Mouse (Mus musculus) liver, embryonic 16.5 days (tissue): ENCODE results near the gene Capns2. TPM values are rescaled to one million over a fixed set of nuclear protein-coding genes. Genes with fewer than 3 reads are reported as not detected.
A peak's percentile ranks its signal among the peaks of the same experiment; 100 is the strongest.
"Not testable (repeated sequence)": the region's sequence is repeated elsewhere in the genome, so short reads cannot be mapped to it uniquely, and the experiment has no call there.

ENCODE experiments used
- ATAC-seq: fragments of 200-750 bp; cut with Nextera tagmentation; 2 replicates; pipeline ENCODE4 v1.8.0; 2017; ENCODE audit warnings: low read depth, mild to moderate bottlenecking, moderate number of reproducible peaks, moderate library complexity
- H3K27ac ChIP-seq: fragments of 300-500 bp; sonication (generic); 2 replicates; pipeline ENCODE4 v1.5.1; 2014; ENCODE audit warnings: mild to moderate bottlenecking, low read length
- H3K27me3 ChIP-seq: fragments of 300-500 bp; sonication (generic); 2 replicates; pipeline ENCODE4 v1.6.1; 2014; ENCODE audit warnings: low read depth, low read length, mixed read lengths; ENCODE audit not compliant: control insufficient read depth, insufficient read depth
- H3K36me3 ChIP-seq: fragments of 300-500 bp; sonication (generic); 2 replicates; pipeline ENCODE4 v1.6.1; 2014; ENCODE audit warnings: mild to moderate bottlenecking; ENCODE audit not compliant: control insufficient read depth, insufficient read depth
- H3K4me1 ChIP-seq: fragments of 300-500 bp; sonication (generic); 2 replicates; pipeline ENCODE4 v1.6.1; 2014; ENCODE audit warnings: low read depth, low read length, mixed read lengths; ENCODE audit not compliant: control insufficient read depth
- H3K4me2 ChIP-seq: fragments of 300-500 bp; sonication (generic); 2 replicates; pipeline ENCODE4 v1.6.1; 2014; ENCODE audit warnings: low read depth, low read length, mixed read lengths
- H3K4me3 ChIP-seq: fragments of 300-500 bp; sonication (generic); 2 replicates; pipeline ENCODE4 v1.5.1; 2014; ENCODE audit warnings: low read depth, mild to moderate bottlenecking, low read length
- H3K9ac ChIP-seq: fragments of 300-500 bp; sonication (generic); 2 replicates; pipeline ENCODE4 v1.6.1; 2014; ENCODE audit warnings: low read depth, low read length
- H3K9me3 ChIP-seq: fragments of 300-500 bp; sonication (generic); replicated peaks from 2 replicates; pipeline ENCODE4 v1.6.1; 2016; ENCODE audit warnings: low read length; ENCODE audit not compliant: control insufficient read depth
- WGBS: fragments of 180-500 bp; shearing (Covaris S2); extraction: QIAGEN DNeasy Blood & Tissue Kit; methylation state at CpG from one replicate; pipeline ENCODE4 v1.1.7; 2014; ENCODE audit not compliant: insufficient replicate concordance; 5-methylcytosine and 5-hydroxymethylcytosine counted together
- polyA plus RNA-seq: library from polyadenylated mRNA; unstranded; fragments of >200 nt; fragmentation: Nextera tagmentation; extraction: Ambion mirVana; gene quantifications from 2 replicates; pipeline ENCODE4 v1.2.1, GENCODE M21; 2015

Capns2 gene
- polyA plus RNA-seq, 1 experiment from 2014 or later = not detected

DNA sequence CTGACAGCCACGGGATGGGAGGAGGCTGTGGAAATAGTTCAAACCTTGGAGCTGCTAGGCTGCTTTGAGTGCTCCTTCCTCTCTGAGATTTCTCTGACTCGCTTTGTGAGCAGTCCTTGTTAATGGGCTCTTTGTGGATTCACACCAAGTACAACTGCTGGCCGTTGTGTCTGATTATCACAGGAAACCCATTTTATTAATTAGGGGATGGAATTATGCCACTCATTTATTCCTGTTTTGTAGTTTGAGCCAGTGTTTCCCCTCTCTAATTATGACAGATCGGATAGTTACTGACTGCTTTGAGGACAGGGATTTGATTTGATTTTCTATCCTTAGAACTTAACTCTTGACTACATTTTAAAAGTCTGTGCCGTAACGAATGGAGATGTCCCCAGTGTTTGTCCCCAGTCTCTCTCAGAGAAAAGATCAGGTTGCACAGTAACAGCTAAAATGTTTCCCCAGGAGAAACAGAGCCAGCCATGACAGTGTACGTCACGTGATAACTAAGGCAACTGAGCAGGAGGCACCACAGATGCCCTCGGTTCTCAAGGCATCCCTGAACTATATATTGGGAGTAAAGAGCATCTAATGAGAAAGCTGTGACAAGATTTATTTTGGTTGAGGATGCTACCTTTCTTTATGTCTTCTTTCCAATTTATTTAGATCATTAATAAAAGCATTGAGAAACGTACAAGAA, 29.0 kb upstream of the Capns2 start:
- no peak overlapping the region for H3K4me3 ChIP-seq
- ATAC-seq = no peak
- no peak overlapping the region for H3K27ac ChIP-seq
- H3K9ac ChIP-seq = no peak overlapping the region
- H3K4me1 ChIP-seq = no peaks in the 10 kb centered on the region
- 61% methylated on average over 10 of the region's 10 CpGs for WGBS
- no peak overlapping the region for H3K4me2 ChIP-seq
- no peaks in the 10 kb centered on the region for H3K36me3 ChIP-seq
- H3K27me3 ChIP-seq = no peaks in the 10 kb centered on the region
- no peaks in the 10 kb centered on the region for H3K9me3 ChIP-seq

DNA sequence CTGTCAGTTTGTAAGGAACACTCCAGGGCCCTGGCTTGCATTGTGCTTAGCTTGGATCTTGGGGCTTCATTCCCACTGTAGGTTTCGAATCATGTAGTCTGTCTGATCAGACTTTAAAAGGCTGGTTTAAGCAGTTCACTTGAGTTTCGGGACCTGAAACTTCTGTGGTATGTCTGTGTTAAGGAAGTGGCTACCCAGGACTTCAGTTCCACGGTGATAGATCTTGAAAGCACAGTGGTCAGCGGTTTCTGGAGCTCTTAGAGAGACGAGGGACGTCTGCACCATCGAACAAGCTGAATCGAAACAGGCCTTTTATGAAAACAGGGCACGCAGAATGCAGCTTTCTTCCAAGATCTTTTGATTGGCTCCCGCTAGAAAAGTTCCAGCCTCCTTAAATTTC, 25.4 kb upstream of the Capns2 start:
- WGBS = 62% methylated on average over 10 of the region's 10 CpGs
- H3K27ac ChIP-seq = no peak overlapping the region
- no peaks in the 10 kb centered on the region for H3K4me1 ChIP-seq
- no peaks in the 10 kb centered on the region for H3K9me3 ChIP-seq
- no peak overlapping the region for H3K4me2 ChIP-seq
- no peak overlapping the region for H3K9ac ChIP-seq
- H3K36me3 ChIP-seq = no peaks in the 10 kb centered on the region
- no peaks in the 10 kb centered on the region for H3K27me3 ChIP-seq
- 0 out of 2 replicates have a peak, but pooled peaks have one; percentile 19 for ATAC-seq
- no peak overlapping the region for H3K4me3 ChIP-seq

DNA sequence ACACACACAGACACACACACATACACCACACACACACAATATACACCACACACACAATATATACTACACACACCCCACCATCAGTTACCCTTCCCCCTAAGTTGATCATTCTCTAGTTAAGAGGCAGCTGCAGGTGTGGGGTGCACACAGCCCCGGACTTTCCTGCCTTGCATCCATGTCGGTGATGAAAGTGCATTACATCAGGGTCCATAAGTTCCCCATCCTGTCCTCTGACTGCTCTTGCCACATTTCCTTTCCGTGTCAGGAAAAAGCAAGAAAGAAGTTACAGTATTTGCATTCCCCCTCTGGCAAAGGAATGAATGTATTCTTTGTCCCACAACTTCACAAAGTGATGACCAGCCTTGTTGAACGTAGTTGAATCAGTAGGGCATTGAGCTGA, 20.0 kb upstream of the Capns2 start:
- Histone ChIP-seq H3K27ac (no peak overlapping the region), H3K4me1 (no peaks in the 10 kb centered on the region), H3K4me3 (no peak overlapping the region), H3K9ac (no peak overlapping the region), H3K27me3 (no peaks in the 10 kb centered on the region), H3K36me3 (no peaks in the 10 kb centered on the region), H3K4me2 (no peak overlapping the region), H3K9me3 (no peaks in the 10 kb centered on the region)
- 31% methylated on average over 4 of the region's 4 CpGs for WGBS
- ATAC-seq = 0 out of 2 replicates have a peak, but pooled peaks have one; percentile 30

DNA sequence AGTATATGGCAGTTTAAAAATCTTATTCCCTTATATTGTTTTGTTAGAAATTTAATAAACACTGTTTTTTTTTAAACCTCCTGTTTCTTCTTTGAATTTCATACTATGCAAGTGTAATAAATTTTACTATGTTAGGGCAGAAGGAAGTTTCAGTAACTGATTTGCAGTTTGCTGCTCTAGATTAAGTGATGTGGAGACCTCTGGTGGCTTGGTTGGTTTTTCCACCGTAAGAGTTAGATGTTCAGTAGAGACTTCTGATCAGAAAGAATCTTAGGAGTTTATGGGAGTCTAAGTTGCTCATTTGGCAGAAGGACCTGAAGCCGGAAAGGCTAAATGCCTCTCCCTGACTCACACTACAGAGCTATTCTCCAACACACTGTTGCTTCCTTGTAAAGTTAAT, 17.4 kb upstream of the Capns2 start:
- H3K36me3 ChIP-seq = no peaks in the 10 kb centered on the region

DNA sequence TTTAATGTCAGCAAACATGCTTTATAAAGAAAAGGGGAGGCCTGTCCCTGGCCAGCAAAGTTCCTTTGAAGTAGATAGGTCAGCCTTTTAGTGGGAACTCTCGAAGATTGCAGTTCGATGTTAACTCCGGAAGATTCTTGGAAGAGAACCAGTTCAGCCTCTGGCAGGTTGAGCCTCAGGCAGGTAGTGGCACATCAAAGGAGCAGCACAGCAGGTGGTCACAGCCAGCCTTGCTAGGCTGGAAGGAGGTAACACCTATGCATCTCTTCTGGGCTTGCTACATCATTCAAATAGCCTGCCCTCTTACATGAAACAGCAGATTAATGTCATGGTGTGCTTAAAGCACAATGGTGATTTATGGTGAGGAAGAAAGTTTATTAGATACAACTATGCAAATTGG, 9.0 kb upstream of the Capns2 start:
- not testable (repeated sequence) for H3K4me1 ChIP-seq, H3K27ac ChIP-seq, H3K4me3 ChIP-seq, H3K9me3 ChIP-seq, H3K27me3 ChIP-seq, H3K4me2 ChIP-seq, H3K9ac ChIP-seq, ATAC-seq, H3K36me3 ChIP-seq
- 55% methylated on average over 3 of the region's 3 CpGs for WGBS

More for the DNA sequence above, 17.4 kb upstream of the Capns2 start:
- no peak overlapping the region for H3K4me3 ChIP-seq
- no peaks in the 10 kb centered on the region for H3K4me1 ChIP-seq
- no peak for ATAC-seq
- no peak overlapping the region for H3K9ac ChIP-seq
- H3K9me3 ChIP-seq = no peaks in the 10 kb centered on the region
- 64% methylated on average over 2 of the region's 2 CpGs for WGBS
- H3K4me2 ChIP-seq = no peak overlapping the region
- H3K27ac ChIP-seq = no peak overlapping the region
- H3K27me3 ChIP-seq = no peaks in the 10 kb centered on the region

DNA sequence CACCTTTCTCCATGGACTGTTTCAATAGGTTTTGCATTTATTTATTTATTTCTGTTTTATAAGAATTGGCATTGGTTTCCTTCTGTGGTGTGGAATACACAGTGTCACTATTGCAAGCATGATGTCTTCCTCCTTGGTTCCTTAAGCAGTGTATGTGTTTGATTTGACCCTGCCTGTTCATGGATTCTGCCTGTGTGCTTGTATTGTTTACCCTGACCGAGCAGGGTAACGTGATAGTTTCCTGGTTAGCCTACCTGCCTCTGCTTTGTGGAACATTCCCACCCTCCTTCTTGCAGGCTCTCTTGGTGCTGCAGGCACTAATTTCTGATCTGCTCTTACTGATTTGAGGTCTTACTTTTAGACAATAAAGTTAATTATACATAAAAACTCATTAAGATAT, 7.3 kb upstream of the Capns2 start:
- Histone ChIP-seq H3K4me3 (no peak overlapping the region), H3K4me2 (no peak overlapping the region), H3K27ac (no peak overlapping the region), H3K27me3 (no peaks in the 10 kb centered on the region), H3K4me1 (no peaks in the 10 kb centered on the region), H3K9ac (no peak overlapping the region), H3K36me3 (no peaks in the 10 kb centered on the region), H3K9me3 (no peaks in the 10 kb centered on the region)
- WGBS = 54% methylated on average over 2 of the region's 2 CpGs
- ATAC-seq = no peak

DNA sequence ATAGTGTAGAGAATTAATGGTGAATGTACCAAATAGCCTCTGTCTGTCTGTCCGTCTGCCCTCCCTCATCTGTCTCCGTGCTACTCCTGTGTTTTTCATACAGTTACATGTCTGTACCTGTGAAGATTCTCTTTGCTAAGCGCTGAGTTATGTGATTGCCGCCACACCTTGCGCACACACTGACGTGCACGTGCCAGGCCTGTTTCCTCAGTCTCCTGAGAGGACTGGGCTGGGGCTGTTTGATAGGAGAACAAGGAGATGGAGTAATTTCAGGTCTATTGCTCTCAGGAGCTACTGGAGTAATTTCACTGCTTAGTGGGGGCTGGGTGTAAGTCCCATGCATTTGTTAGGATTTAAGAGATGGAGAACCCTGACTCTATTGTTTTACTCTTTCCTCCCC, 6.2 kb upstream of the Capns2 start:
- no peak for ATAC-seq
- Histone ChIP-seq H3K27me3 (no peaks in the 10 kb centered on the region), H3K36me3 (no peaks in the 10 kb centered on the region), H3K9me3 (no peaks in the 10 kb centered on the region), H3K9ac (no peak overlapping the region), H3K4me2 (no peak overlapping the region), H3K4me1 (no peaks in the 10 kb centered on the region), H3K27ac (no peak overlapping the region), H3K4me3 (no peak overlapping the region)
- 73% methylated on average over 7 of the region's 7 CpGs for WGBS

DNA sequence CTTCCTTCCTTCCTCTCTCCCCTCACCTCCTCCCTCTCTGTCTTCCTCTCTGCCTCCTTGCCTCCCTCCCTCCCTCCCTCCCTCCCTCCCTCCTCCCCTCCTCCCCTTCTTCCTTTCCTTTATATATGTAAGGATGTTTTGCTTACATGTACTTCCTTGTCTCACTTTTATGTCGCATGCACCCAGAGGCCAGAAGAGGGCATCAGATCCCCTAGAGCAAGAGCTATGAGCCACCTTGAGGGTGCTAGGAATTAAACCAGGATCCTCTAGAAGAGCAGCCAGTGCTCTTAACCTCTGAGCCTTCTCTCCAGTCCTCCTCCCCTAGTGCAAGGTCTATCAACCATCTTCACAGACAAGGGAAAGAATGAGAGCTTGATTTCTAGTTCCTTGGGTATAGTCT, 5.2 kb upstream of the Capns2 start:
- no peak overlapping the region for H3K4me2 ChIP-seq
- H3K4me1 ChIP-seq = no peaks in the 10 kb centered on the region
- no peak overlapping the region for H3K4me3 ChIP-seq
- ATAC-seq = no peak
- no peaks in the 10 kb centered on the region for H3K27me3 ChIP-seq
- WGBS = 55% methylated on average over 1 of the region's 1 CpGs
- H3K27ac ChIP-seq = no peak overlapping the region
- no peak overlapping the region for H3K9ac ChIP-seq
- no peaks in the 10 kb centered on the region for H3K9me3 ChIP-seq
- H3K36me3 ChIP-seq = no peaks in the 10 kb centered on the region

DNA sequence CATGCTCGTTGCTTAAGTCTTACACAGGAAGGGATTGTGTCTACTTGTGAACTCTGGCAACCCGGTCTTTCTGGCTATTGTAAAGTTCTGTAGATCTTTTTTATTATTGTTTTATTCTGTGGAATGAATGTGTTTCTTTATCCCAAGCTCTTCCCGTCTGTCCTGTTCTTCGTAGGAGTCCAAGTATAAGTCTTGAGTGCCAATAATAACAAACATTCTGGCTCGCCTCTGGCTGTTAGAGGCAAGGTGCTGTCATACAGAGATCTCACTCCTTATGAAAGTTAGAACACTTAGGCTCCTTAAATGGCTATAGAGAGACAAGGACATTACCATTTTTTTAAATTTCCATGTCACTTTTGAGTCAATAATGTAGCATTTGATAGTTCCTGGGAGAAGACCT, 4.6 kb upstream of the Capns2 start:
- H3K4me1 ChIP-seq = no peaks in the 10 kb centered on the region
- H3K4me2 ChIP-seq = no peak overlapping the region
- H3K4me3 ChIP-seq = no peak overlapping the region
- no peaks in the 10 kb centered on the region for H3K36me3 ChIP-seq
- H3K9me3 ChIP-seq = no peaks in the 10 kb centered on the region
- H3K27me3 ChIP-seq = no peaks in the 10 kb centered on the region
- no peak overlapping the region for H3K27ac ChIP-seq
- 45% methylated on average over 5 of the region's 5 CpGs for WGBS
- no peak for ATAC-seq
- no peak overlapping the region for H3K9ac ChIP-seq
